Mouse (Mus musculus) liver, embryonic 13.5 days (tissue): ENCODE measurements around the gene Exoc3l2. TPM values are rescaled to one million over a fixed set of nuclear protein-coding genes. Genes with fewer than 3 reads are reported as not detected.

Experiments used
- ATAC-seq: fragments of 200-750 bp; cut with Nextera tagmentation; 2 replicates; pipeline ENCODE4 v1.8.0; 2017; ENCODE audit warnings: low read depth, mild to moderate bottlenecking, moderate number of reproducible peaks, moderate library complexity
- DNase-seq: peaks from one replicate; pipeline ENCODE4 v3.0.0; 2022
- H3K27ac ChIP-seq: fragments of 300-500 bp; sonication (generic); 2 replicates; pipeline ENCODE4 v1.5.1; 2015; ENCODE audit warnings: moderate library complexity, mild to moderate bottlenecking, inconsistent platforms
- H3K27me3 ChIP-seq: fragments of 300-500 bp; sonication (generic); 2 replicates; pipeline ENCODE4 v1.6.1; 2015; ENCODE audit warnings: mild to moderate bottlenecking, inconsistent platforms
- H3K36me3 ChIP-seq: fragments of 300-500 bp; sonication (generic); 2 replicates; pipeline ENCODE4 v1.6.1; 2015; ENCODE audit warnings: mild to moderate bottlenecking, inconsistent platforms
- H3K4me1 ChIP-seq: fragments of 300-500 bp; sonication (generic); replicated peaks from 2 replicates; pipeline ENCODE4 v1.6.1; 2015; ENCODE audit warnings: inconsistent platforms
- H3K4me2 ChIP-seq: fragments of 300-500 bp; sonication (generic); 2 replicates; pipeline ENCODE4 v1.6.1; 2015; ENCODE audit warnings: inconsistent platforms, mild to moderate bottlenecking, moderate library complexity
- H3K4me3 ChIP-seq: fragments of 300-500 bp; sonication (generic); replicated peaks from 2 replicates; pipeline ENCODE4 v1.5.1; 2015; ENCODE audit warnings: mild to moderate bottlenecking, inconsistent platforms
- H3K9ac ChIP-seq: fragments of 300-500 bp; sonication (generic); 2 replicates; pipeline ENCODE4 v1.6.1; 2015; ENCODE audit warnings: mild to moderate bottlenecking, inconsistent platforms
- H3K9me3 ChIP-seq: fragments of 300-500 bp; sonication (generic); replicated peaks from 2 replicates; pipeline ENCODE4 v1.6.1; 2016; ENCODE audit warnings: inconsistent platforms
- WGBS: fragments of 180-500 bp; shearing (Covaris S2); methylation state at CpG from one replicate; pipeline ENCODE4 v1.1.7; 2015; ENCODE audit not compliant: insufficient replicate concordance; 5-methylcytosine and 5-hydroxymethylcytosine counted together
- polyA plus RNA-seq: library from polyadenylated mRNA; unstranded; fragments of >200 nt; fragmentation: Nextera tagmentation; extraction: Ambion mirVana; gene quantifications from 2 replicates; pipeline ENCODE4 v1.2.1, GENCODE M21; 2015

Gene Exoc3l2
- polyA plus RNA-seq, 1 experiment from 2014 or later = 1.0 TPM

DNA sequence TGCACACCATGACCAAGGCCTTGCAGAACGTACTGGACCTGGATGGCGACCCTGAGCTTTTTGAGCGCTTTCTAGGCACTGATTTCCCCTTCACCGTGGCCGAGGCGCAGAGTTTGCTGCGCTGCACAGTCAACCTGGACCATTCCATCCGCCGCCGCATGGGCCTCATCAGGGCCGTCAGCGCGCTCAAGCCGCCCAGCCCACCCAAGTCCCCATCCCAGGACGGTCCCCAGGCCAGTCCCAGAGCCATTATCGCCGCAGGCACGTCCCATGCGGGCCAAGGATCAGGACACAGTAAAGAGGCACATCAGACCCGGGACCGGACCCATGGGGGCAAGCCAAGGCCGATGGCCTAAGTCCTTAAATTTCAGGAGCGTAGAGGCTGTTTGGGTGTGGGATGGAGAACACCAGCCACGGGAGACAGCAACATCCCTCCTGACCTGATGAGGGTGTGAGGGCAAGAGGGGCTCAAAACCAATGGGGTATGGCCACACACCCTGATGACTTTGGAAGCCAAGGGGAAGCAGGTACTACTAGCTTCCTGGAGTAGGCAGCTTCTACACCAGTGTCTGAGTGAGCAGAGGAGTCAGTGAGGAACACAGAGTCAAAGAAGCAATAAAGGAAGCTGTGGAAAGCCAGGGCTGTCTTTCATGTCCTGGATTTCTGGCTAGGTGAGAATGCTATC, 61.4 kb downstream of the Exoc3l2 start:
- WGBS = 22% methylated on average over 24 of the region's 24 CpGs
- H3K4me2 ChIP-seq = peak overlapping the region; percentile 54
- DNase-seq = no peak
- no peak overlapping the region for H3K27ac ChIP-seq
- no peak for ATAC-seq
- no peaks in the 10 kb centered on the region for H3K9me3 ChIP-seq
- H3K27me3 ChIP-seq = peaks cover 63% of the 10 kb centered on the region
- peak overlapping the region; percentile 33 for H3K4me3 ChIP-seq
- H3K36me3 ChIP-seq = peaks cover 13% of the 10 kb centered on the region
- H3K4me1 ChIP-seq = peaks cover 27% of the 10 kb centered on the region
- no peak overlapping the region for H3K9ac ChIP-seq

DNA sequence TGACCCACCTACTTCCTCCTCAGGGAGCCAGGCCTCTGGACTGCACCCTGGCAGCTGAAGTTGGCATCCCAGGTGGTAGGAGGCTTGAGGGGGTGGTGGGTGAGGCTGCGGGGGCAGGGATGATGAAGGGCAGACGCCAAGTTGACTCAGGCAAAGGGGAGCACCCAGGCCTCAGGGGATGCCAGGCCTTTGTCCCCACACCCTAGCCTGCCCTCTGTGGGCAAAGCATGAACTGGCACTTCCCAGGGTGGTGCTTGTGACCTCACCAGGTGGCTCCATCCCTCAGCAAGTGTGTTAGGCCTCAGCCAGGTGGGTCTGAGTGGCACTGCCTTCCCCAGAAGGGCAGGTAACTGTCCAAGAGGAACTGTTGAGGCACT, 62.0 kb downstream of the Exoc3l2 start:
- Histone ChIP-seq H3K9ac (no peak overlapping the region), H3K27me3 (peaks cover 57% of the 10 kb centered on the region), H3K4me1 (peaks cover 22% of the 10 kb centered on the region), H3K4me3 (no peak overlapping the region), H3K36me3 (peaks cover 18% of the 10 kb centered on the region), H3K9me3 (no peaks in the 10 kb centered on the region), H3K27ac (no peak overlapping the region), H3K4me2 (no peak overlapping the region)
- DNase-seq = no peak
- no peak for ATAC-seq
- 72% methylated on average over 2 of the region's 2 CpGs for WGBS

GRCm38 (mm10) chr7:19531077-19531476, 67.9 kb downstream of the Exoc3l2 start:
- Histone ChIP-seq H3K9ac (no peak overlapping the region), H3K36me3 (peaks cover 78% of the 10 kb centered on the region), H3K27ac (no peak overlapping the region), H3K4me1 (no peaks in the 10 kb centered on the region), H3K4me2 (no peak overlapping the region), H3K27me3 (no peaks in the 10 kb centered on the region), H3K9me3 (no peaks in the 10 kb centered on the region), H3K4me3 (no peak overlapping the region)
- 82% methylated on average over 10 of the region's 10 CpGs for WGBS
- ATAC-seq = 0 out of 2 replicates have a peak, but pooled peaks have one; percentile 13
- DNase-seq = no peak

GRCm38 (mm10) chr7:19532240-19532639, 69.1 kb downstream of the Exoc3l2 start:
- 94% methylated on average over 14 of the region's 14 CpGs for WGBS
- Histone ChIP-seq H3K4me2 (no peak overlapping the region), H3K9me3 (no peaks in the 10 kb centered on the region), H3K4me3 (no peak overlapping the region), H3K9ac (no peak overlapping the region), H3K36me3 (peaks cover 86% of the 10 kb centered on the region), H3K27me3 (no peaks in the 10 kb centered on the region), H3K27ac (no peak overlapping the region), H3K4me1 (no peaks in the 10 kb centered on the region)
- DNase-seq (no peak), ATAC-seq (no peak)

DNA sequence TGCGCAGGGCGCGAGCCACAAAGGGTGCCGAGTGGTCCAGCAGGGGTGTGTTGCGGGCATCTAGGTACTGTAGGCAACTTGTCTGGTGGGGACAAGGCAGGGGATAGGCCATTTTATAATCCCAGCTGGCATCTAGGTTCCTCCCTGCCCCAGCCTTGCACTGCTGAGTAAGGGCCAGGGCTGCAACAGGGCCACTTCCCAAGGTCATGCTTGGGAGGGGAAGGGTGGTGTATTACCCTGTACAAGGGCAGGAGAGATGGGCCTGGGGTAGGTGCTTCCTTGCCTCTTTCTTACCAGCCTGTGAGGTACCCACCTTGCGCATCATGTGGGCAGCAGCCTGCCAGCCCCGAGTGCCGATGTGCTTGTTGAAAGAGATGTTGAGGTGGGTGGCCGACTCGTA, 71.5 kb downstream of the Exoc3l2 start:
- Histone ChIP-seq H3K4me1 (peaks cover 4% of the 10 kb centered on the region; the same call in 1 of the 2 replicates), H3K4me3 (no peak overlapping the region), H3K36me3 (peaks cover 77% of the 10 kb centered on the region), H3K9me3 (no peaks in the 10 kb centered on the region), H3K27ac (no peak overlapping the region), H3K27me3 (no peaks in the 10 kb centered on the region), H3K9ac (no peak overlapping the region), H3K4me2 (no peak overlapping the region)
- WGBS = 94% methylated on average over 10 of the region's 10 CpGs
- DNase-seq = no peak
- no peak for ATAC-seq

GRCm38 (mm10) chr7:19540771-19541566, 77.8 kb downstream of the Exoc3l2 start:
- DNase-seq (no peak), ATAC-seq (no peak)
- H3K9me3 ChIP-seq = no peaks in the 10 kb centered on the region
- no peaks in the 10 kb centered on the region for H3K27me3 ChIP-seq
- peaks cover 23% of the 10 kb centered on the region for H3K36me3 ChIP-seq
- no peak overlapping the region for H3K4me2 ChIP-seq
- WGBS = 98% methylated on average over 2 of the region's 2 CpGs
- no peak overlapping the region for H3K9ac ChIP-seq
- H3K27ac ChIP-seq = no peak overlapping the region
- H3K4me1 ChIP-seq = peaks cover 41% of the 10 kb centered on the region
- no peak overlapping the region for H3K4me3 ChIP-seq

DNA sequence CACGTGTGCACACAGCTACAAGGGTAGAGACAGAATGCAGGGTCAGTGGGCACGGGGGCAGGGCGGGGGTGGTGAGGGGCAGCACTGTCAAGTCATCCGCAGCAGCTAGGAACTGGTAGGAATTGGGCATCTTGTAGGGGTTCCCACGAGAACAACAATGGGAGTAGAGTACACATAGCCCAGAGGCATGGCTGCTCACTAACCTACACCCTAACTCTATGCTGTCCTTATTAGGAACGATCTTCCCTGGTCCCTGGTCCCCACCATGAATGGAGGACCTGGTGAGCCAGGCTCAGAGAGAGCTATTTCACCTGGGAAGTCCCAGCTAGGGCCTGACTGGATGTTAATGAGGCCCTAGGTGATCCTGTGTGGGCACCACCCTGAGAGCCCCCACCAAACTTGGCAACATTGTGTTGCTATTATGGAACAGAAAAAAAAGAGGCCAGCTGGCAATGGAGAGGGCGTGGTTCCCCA, 78.6 kb downstream of the Exoc3l2 start:
- no peak for DNase-seq
- ATAC-seq = no peak
- no peaks in the 10 kb centered on the region for H3K9me3 ChIP-seq
- WGBS = 76% methylated on average over 7 of the region's 7 CpGs
- H3K4me2 ChIP-seq = no peak overlapping the region
- H3K9ac ChIP-seq = no peak overlapping the region
- H3K27ac ChIP-seq = no peak overlapping the region
- peaks cover 16% of the 10 kb centered on the region for H3K36me3 ChIP-seq
- H3K27me3 ChIP-seq = no peaks in the 10 kb centered on the region
- no peak overlapping the region for H3K4me3 ChIP-seq
- H3K4me1 ChIP-seq = peaks cover 48% of the 10 kb centered on the region

GRCm38 (mm10) chr7:19542155-19542691, 79.1 kb downstream of the Exoc3l2 start:
- H3K4me2 ChIP-seq = no peak overlapping the region
- WGBS = 62% methylated on average over 8 of the region's 8 CpGs

DNA sequence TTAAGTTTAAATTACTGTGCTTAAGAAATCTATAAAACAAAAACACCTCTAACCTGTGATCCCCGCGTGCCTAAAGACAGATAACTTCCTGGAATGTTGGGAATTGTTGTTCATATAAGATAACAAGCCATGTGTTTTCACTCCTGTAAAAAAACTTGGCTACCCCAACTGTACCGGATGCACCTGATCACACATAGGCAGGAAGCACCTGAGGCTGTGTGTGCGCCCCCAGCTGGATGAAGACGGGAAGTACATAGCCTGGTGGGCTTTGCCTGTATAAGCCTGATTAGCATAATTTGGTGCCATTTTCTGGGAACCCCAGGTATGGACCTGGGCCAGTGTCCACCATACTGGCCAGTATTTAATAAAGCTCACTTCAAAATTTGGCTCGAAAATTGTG, 80.5 kb downstream of the Exoc3l2 start:
- peaks cover 9% of the 10 kb centered on the region; the same call in 1 of the 2 replicates for H3K36me3 ChIP-seq
- no peak overlapping the region for H3K4me3 ChIP-seq
- peaks cover 63% of the 10 kb centered on the region for H3K4me1 ChIP-seq
- H3K4me2 ChIP-seq = no peak overlapping the region
- no peaks in the 10 kb centered on the region for H3K9me3 ChIP-seq
- DNase-seq (no peak), ATAC-seq (no peak)
- 47% methylated on average over 6 of the region's 6 CpGs for WGBS
- no peaks in the 10 kb centered on the region for H3K27me3 ChIP-seq
- no peak overlapping the region for H3K9ac ChIP-seq
- H3K27ac ChIP-seq = no peak overlapping the region

More at GRCm38 (mm10) chr7:19542155-19542691, 79.1 kb downstream of the Exoc3l2 start:
- no peak for DNase-seq
- Histone ChIP-seq H3K4me3 (no peak overlapping the region), H3K27me3 (no peaks in the 10 kb centered on the region), H3K36me3 (peaks cover 14% of the 10 kb centered on the region), H3K4me1 (peaks cover 53% of the 10 kb centered on the region), H3K27ac (no peak overlapping the region), H3K9me3 (no peaks in the 10 kb centered on the region), H3K9ac (no peak overlapping the region)
- 0 out of 2 replicates have a peak, but pooled peaks have one; percentile 7 for ATAC-seq

GRCm38 (mm10) chr7:19546007-19546406, 82.9 kb downstream of the Exoc3l2 start:
- no peak overlapping the region for H3K4me3 ChIP-seq
- H3K4me1 ChIP-seq = peaks cover 74% of the 10 kb centered on the region
- DNase-seq = no peak
- no peak overlapping the region for H3K27ac ChIP-seq
- WGBS = 77% methylated on average over 3 of the region's 3 CpGs
- H3K4me2 ChIP-seq = no peak overlapping the region
- no peak for ATAC-seq
- peaks cover 17% of the 10 kb centered on the region; the same call in 1 of the 2 replicates for H3K36me3 ChIP-seq
- H3K9me3 ChIP-seq = no peaks in the 10 kb centered on the region
- no peaks in the 10 kb centered on the region for H3K27me3 ChIP-seq
- H3K9ac ChIP-seq = no peak overlapping the region
